In the genomic region with DNA sequence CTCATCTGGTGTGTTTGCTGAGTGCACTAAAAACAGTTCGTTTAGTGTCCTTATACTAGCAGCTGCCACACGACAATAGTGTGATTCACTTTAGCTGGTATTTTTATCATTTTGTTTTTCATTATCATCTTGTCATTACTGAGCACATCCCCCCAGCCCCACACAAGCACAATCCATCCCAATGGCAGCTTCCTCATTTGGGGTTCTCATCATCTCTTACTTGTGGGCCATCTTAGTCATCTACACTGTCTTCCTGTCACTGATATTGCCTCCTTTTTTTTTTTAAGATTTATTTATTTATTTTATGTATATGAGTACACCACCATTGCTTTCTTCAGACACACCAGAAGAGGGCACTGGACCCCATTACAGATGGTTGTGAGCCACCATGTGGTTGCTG, we compare ENCODE assay signal across 1 mouse cellular context.
TF ChIP-seq lines count a peak whose summit lies in the region.

No protein-coding gene starts in this region.

TF ChIP-seq in MEL, 35 proteins besides CTCF, POLR2A, EP300 and RAD21:
- peak; percentile 69 for TF ChIP-seq ZNF384 (IDR thresholded peaks at IDR 0.05; ENCODE audit: low read depth, low read length)
- peak; percentile 49; the same call in 1 of the 2 replicates for TF ChIP-seq ETS1 (IDR thresholded peaks at IDR 0.05; ENCODE audit: low read depth, low read length)
- TF ChIP-seq SIN3A (IDR thresholded peaks at IDR 0.05; ENCODE audit: low read length), result no peak
- peak; percentile 59 for TF ChIP-seq GATA1 (IDR thresholded peaks at IDR 0.05; ENCODE audit: low read depth, low read length)
- TF ChIP-seq GABPA (IDR thresholded peaks at IDR 0.05; ENCODE audit: low read depth, low read length), result no peak
TF ChIP-seq in MEL: peak in this region for 3.
